Mouse (Mus musculus): ENCODE measurements at regions not wholly inside any gene's neighbourhood (a gene's known extent, or its start where the extent isn't known, plus 50 kb on each side); places are given as distances from the start of the nearest gene placed in this dataset.

DNA sequence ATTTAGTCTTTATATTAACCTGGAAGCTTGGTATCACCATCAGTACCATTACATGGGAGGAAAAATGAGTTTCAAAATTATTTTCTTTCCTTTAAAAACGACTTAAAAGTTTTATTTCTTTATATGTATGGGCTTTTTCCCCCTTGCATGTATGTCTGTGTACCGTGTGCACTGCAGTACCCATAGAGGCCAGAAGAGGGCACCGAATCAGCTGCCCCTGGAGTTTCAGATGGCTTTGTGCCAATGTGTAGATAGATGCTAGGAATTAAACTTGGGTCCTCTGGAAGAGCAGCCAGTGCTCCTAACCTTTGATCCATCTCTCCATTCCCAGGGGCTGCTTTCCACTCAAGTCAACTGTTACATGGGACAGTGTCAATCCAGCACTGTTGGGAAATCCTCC lies 79.9 kb upstream of the Zfp64 start:
- DNase-seq (ENCODE audit: low spot score in 2 of 2) = peak in 1 of 2 experiments; percentile 33

DNA sequence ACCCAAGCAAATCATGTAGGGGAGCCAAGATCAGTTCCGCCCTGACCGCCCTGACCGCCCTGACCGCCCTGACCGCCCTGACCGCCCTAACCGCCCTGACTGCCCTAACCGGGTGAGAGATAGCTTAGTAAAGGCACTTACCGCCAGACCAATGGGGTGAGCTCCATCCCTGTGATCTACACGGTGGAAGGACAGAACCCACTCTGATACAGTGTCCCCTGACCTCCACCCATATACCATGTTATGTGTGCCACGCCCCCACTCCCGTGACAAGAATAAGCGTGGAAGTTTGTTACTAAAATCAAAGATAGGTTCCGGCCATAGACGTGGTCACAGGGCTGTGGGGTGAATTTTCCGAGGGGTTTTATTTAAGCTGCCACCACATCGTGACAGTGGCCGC lies 78.6 kb upstream of the Zfp64 start:
- DNase-seq (ENCODE audit: low spot score in 2 of 2) = no peak

DNA sequence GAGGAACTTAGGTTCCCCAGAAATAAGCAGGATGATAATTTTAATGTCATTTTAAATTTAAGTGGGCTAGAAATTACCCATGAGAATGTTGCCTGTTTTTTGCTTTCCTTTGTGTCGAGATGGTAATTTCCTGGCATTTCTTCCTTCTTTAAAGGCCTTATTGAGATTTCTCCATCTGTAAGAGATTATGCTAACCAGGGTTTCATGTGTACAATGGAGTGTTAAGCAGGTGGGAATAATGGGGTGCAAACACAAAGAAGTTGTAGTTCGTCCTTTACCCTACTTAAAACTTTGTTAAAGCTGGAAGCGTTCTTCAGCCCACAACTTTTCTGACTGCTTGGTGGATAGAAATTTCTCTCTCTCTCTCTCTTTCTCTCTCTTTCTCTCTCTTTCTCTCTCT lies 77.8 kb upstream of the Zfp64 start:
- DNase-seq (ENCODE audit: low spot score in 2 of 2) = no peak

DNA sequence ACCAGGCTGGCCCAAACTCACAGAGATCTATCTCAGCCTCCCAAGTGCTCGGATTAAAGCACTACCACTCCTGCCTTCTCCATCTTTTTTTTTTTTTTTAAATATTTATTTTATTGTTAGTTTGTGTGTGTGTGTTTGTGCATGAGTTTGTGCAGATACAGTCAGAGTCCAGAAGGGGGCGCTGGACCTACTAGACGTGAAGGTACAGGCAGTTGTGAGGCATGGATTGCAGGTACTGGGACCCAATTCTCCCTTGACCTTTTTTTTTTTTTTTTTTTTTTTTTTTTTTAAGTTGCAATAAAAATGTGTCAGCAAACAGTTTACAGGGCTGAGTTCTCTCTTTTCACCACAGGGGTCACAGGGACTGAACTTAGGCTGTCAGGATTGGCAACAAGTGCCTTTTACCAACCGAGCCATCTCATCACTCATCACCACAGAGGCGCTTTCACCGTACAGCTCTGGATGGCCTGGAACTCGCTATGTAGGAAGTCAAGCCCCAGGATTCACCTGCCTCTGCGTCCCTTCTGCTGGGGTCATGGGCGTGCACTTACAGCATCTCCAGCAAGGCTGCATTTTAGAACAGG lies 73.2 kb upstream of the Zfp64 start:
- no peak for DNase-seq (ENCODE audit: low spot score in 2 of 2)

DNA sequence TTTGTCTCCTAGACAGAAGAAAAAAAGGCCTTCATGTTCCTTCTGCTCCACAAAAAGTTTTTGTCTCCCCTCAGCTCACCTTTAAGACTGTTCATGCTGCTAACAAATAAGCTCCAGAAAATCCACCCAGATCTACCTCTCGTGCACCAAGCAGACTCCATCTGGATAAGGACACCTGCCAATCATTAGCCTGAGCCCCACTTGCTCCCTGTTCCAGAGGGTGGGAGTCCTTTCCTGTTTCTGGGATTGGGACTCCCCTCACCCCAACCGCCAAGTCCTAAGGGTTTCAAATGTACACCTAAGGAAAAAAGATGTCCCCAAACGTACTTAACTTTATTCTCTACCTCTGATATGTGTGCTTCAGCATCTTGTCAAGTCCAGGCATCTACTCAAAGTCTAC lies 63.6 kb upstream of the Zfp64 start:
- no peak for DNase-seq (ENCODE audit: low spot score in 2 of 2)

DNA sequence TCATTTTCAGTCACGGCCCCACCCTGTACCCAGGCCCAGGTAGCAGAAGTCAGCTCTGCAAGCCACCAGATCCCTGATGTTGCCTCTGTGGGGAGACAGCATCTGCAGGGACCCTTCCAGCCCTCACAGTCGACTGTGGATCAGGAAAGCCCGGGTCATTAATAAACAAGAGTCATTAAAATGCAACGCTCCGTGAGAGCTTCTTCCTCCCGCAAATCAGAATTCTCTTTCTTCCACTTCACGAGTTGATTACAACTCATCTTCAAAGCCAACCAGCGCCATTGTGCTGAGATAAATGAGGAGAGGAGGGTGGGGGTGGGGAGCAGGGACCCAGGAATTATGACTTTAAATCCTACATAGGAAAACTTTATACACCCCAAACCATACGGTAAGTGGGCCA lies 54.9 kb upstream of the Zfp64 start:
- DNase-seq (ENCODE audit: low spot score in 2 of 2) = no peak

DNA sequence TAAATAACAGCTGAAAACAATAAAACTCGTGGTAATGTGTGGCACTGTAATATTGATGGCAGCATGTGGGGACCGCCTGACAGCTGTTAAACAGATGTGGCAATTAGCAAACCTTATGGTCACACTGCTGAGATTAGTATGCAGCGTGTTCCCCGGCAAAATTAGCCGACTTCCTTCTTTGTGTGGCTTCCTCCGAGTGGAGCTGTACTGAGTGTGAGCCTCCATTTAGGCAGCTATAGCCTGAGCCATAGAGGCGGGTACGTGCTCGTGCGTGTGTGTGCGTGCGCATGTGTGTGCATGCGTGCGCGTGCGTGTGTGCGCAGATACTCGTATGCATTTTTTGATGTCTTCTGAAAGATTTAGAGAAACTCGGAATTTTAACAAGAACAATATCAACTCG lies 53.4 kb upstream of the Zfp64 start:
- DNase-seq (ENCODE audit: low spot score in 2 of 2) = no peak

DNA sequence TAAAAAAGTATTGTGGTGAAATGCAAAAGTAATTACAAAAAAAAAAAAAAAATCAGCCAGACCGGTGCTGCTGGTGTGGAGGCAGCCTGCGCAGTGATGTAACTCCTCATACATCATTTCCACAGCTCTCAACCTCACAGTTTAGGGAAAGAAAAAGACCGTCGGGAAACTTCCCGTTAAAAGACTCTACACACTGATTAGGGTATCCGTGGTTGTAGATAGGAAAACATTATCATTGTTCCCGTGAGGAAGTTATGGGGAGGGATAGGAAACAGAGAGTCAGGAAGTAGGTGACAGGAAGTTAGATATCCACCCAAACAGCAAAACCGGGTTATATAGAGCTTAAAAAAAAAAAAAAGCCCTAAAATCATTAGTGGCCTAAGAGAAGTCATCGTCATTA lies 52.9 kb upstream of the Zfp64 start:
- no peak for DNase-seq (ENCODE audit: low spot score in 2 of 2)

DNA sequence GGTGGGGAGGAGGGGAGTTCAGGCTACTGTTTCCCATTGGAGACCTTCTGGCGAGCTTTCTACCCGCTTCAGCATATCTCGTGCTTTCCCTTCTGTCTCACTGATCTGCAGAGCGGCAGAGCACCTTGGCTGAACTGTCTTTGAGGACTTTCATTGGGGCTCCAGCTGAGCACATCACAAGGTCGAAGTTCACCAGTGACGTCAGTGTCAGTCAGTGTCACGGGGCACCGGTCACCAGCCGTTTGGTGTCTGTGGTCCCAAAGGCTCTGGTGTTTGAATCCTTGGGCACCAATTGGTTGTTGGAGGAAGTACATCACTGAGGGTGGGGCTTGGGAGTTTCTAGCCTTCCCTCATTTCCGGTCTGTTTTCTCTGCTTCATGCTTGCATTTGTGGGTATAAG lies 51.2 kb upstream of the Zfp64 start:
- DNase-seq (ENCODE audit: low spot score in 2 of 2) = no peak

DNA sequence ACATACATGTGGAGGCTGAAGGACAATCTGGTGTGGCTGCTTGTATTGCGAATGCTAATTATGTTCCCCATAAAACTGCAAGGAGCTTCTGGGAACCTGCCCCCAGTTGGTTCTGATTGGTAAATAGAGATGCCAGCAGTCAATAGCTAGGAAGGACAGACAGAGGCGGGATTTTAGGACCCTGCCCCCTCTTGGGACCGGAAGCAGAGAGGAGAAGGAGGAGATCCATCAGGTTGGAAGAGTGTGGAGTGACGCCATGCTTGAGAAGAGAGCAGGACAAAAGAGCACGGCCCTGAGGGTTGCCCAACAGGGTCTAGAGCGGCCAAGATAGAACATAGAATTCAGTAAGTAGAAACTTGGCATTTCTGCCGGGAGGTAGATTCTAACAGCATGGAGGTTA lies 50.4 kb upstream of the Zfp64 start:
- DNase-seq (ENCODE audit: low spot score in 2 of 2) = no peak

Measured in thymus, postnatal 10 days (tissue).